Mouse (Mus musculus) embryonic stem cell, embryonic (primary cell): Measurements from ENCODE around the gene Ttll5.

Experiments used
- CTCF ChIA-PET, 4 experiments: fragments of 300-600 bp in 2 of 4; fragments of 350-600 bp in 2 of 4; sonication (Branson Sonifier 250); formaldehyde crosslinking; loops; one replicate each; lab custom pipeline; 2022; ENCODE audit warnings: inconsistent platforms in 2 of 4; lab: Charles Lee
- POLR2A ChIA-PET, 4 experiments: fragments of 300-600 bp in 2 of 4; fragments of 350-600 bp in 2 of 4; sonication (Branson Sonifier 250); formaldehyde crosslinking; loops; one replicate each; lab custom pipeline; 2022; ENCODE audit warnings: antibody characterized with exemption in 4 of 4, inconsistent platforms in 1 of 4; lab: Charles Lee

Gene Ttll5

DNA sequence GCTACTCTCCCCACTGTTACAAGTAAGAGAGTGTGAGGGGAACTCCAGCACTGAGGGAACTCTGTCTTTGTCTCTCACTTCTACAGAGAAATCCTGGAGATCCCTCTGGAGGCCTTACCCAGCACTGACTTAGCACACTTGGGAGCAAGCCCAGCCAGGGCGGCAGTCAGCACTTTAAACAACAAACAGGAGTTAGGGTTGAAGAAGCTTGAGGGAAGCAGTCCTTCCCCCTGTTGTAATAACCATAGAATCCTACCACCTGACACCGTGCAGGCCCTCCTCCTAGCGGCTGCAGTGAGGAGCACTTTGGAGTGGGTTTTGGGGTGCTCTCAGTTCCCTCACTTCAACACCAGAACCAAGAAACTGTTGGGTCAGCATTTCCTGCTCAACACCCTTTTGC is 140.0 kb downstream of the Ttll5 start:
- POLR2A ChIA-PET, result interaction anchor here in 2 of 4 experiments (1.2 to 1.5 kb wide), 3 partner anchors 10 to 92 kb away, joined by 3 read pairs; no protein-coding TSS in a partner anchor

DNA sequence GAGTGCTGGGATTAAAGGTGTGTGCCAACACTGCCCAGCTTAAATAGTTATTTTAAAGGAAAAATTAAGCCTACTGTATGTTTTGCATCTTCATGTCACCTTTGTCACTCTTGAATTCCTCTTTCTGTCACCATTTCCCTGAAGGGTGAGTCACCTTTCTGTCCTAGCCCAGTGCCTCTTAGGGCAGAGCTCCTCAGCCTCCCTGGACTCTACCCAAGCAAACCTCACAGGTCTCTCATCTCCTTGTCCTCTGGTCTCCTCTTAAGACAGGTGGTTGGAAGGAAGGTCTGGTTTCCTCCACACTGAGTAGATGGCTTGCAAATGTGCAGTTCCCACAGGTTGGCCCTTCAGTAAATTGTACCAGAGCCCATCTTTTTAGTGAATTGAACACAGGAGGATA is 143.4 kb downstream of the Ttll5 start:
- ChIA-PET POLR2A (no interaction called here), CTCF (interaction anchor here in 1 of 4 experiments (2.8 kb wide), 1 partner anchor 15 kb away, joined by 10 read pairs; no protein-coding TSS in a partner anchor)

More for the DNA sequence above, 140.0 kb downstream of the Ttll5 start:
- CTCF ChIA-PET, result interaction anchor here in 1 of 4 experiments (0.7 kb wide), 1 partner anchor 235 kb away, joined by 3 read pairs; no protein-coding TSS in a partner anchor

DNA sequence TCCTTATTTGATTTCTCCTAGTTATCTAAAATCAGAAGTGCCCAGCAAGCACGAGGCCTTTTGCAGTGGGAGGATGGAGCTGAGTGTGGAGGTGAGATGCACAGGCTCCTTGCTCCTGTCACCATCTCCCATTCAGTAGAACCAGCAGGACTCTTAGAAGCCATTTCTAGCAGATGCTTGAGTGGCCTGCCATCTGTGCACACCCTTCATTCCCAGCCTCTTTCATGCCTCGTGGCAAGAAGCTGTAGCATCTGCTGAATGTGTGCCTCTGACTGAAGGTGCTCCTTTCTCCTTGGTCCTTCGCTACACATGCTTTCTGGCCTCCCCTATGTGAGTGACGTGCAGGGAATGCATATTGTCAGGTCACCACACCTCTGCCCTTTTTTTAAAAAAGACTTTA is 143.9 kb downstream of the Ttll5 start:
- POLR2A ChIA-PET, result interaction anchor here in 2 of 4 experiments (3.2 to 3.4 kb wide), 2 partner anchors 9 to 17 kb away, joined by 10 to 19 read pairs; no protein-coding TSS in a partner anchor

DNA sequence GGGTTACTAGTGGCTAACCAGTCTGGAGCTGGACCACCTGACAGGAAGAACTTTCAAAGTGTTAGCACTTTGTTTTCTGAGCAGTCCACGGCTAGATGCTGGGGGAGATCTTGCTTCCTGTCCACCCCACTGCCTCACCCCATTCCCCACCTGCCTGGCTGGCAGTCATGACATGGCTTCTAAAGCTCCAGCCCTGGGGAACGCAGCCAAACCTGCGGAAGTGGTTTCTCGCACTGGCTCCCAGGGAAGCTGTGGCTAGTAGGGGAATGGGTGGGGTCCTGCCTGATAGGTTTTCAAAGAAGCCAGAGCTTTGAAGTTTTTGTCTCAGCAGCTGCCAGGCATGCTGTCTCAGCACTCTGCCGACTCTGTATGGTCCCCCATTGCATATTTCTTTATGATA is 145.1 kb downstream of the Ttll5 start:
- ChIA-PET CTCF (interaction anchor here in 2 of 4 experiments (0.5 to 2.8 kb wide), 7 partner anchors 14 to 109 kb away, joined by 3 to 10 read pairs (median 3); partner anchors contain the start of gene Tgfb3 (in 1 of the 2)), POLR2A (interaction anchor here in 2 of 4 experiments (0.6 to 3.4 kb wide), 14 partner anchors 10 to 494 kb away, joined by 3 to 19 read pairs (median 4); no protein-coding TSS in a partner anchor)

More for the DNA sequence above, 143.9 kb downstream of the Ttll5 start:
- CTCF ChIA-PET, result interaction anchor here in 1 of 4 experiments (2.8 kb wide), 1 partner anchor 16 kb away, joined by 10 read pairs; no protein-coding TSS in a partner anchor

DNA sequence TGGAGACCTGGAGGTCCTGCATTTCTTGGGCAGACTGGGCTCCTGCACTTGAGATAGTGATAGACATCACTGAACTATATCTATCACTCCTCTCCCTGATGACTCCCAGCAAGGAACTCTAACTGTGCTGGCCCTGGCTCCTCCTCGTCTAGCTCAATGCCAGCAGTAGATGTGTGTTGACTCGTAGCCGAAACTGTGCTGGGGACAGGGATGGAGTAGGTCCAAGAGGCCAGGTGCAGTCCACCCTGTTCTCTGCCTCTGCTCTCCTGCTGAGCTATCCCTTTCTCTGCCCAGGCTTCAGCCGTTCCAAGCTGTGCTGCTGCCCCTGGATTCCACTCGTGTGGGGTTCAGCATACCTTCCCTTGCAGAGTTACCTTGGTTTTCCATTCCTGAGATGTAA is 145.7 kb downstream of the Ttll5 start:
- POLR2A ChIA-PET, result interaction anchor here in 2 of 4 experiments (0.7 to 3.4 kb wide), 11 partner anchors 9 to 148 kb away, joined by 3 to 19 read pairs (median 4); no protein-coding TSS in a partner anchor
- CTCF ChIA-PET, result interaction anchor here in 2 of 4 experiments (0.5 to 2.8 kb wide), 7 partner anchors 15 to 109 kb away, joined by 3 to 10 read pairs (median 3); partner anchors contain the start of gene Tgfb3 (in 1 of the 2)

DNA sequence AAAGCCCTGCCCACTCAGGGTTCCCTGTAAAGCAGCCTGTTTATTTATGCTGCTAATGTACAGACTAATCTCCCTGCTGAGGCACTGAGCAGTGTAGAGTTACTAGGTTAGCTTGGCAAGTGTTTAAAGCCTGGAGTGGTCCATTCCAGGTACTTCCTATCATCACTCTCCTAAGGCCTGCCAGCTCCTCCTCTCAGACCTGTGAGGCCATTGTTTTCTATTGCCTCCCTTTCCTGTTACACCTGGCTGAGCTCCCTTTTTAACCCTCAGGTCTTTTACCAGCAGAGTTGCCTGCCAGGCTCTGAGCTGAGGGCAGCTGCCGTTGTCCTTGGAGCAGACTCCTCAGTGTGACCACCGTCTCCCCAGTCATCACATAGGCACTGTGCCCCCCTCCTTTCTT is 146.3 kb downstream of the Ttll5 start:
- CTCF ChIA-PET, result interaction anchor here in 2 of 4 experiments (1.2 to 2.8 kb wide), 3 partner anchors 18 to 107 kb away, joined by 3 to 10 read pairs (median 3); no protein-coding TSS in a partner anchor

DNA sequence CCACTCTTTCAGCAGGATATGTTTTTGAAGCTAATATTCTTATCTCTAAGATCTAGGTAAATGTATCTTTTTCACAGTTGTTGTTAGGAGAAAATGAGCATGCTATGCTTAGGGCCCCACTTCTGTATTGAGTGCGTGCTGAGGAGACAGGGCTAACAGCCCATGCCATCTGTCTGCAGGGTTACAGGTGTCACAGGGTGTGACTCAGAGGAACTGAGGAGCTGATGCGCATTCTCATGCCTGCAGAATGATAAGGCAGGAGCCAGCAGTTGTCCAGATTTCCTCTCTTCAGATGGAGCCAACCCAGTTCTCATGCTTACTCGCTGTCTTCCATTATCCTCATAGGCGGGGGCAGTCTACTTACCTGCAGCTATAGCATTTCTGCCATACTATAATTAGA is 147.2 kb downstream of the Ttll5 start:
- ChIA-PET CTCF (no interaction called here), POLR2A (interaction anchor here in 1 of 4 experiments (3.4 kb wide), 1 partner anchor 14 kb away, joined by 10 read pairs; no protein-coding TSS in a partner anchor)

More for the DNA sequence above, 146.3 kb downstream of the Ttll5 start:
- POLR2A ChIA-PET, result interaction anchor here in 2 of 4 experiments (1.5 to 3.4 kb wide), 6 partner anchors 11 to 63 kb away, joined by 4 to 19 read pairs (median 10); no protein-coding TSS in a partner anchor

DNA sequence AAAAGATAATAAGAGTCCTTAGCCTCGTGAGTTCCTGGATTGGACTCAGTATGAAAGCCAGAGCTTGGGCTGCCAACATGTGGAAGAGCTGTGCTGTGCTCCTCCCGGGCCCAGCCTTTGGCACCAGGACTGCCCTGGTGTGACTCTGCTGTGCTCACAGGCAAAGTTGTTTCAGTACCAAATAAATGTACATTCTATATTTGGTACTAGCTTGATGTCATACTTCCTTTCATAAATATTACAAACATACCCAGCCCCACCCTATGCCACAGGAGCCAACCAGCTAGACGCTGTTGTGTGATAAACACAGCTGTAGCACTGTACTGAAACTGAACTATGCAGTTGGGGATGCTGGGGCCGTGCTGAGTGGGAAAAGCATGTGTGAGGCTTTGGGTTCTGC is 149.1 kb downstream of the Ttll5 start:
- POLR2A ChIA-PET, result interaction anchor here in 1 of 4 experiments (0.9 to 1.3 kb wide), 3 partner anchors 18 to 57 kb away, joined by 3 to 5 read pairs (median 3); no protein-coding TSS in a partner anchor

DNA sequence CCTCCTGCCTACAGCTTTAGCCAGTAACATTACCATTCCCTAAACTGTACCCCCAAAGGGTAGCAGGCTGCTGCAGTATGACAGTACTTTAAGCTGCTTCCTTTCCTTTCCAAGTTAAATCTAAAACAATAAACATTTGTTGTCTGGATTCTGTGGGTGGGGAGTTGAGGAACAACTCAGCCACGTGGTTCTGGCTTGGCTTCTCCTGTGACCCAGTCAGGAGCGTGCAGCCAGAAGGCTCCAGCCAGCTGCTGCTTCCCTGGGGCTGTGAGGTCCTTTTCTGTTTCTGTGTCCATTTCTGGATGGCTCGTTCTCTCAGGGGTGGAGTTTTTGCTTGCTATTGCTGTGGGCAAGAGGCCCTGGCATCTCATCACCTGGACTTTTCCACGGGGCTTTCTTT is 149.6 kb downstream of the Ttll5 start:
- ChIA-PET CTCF (no interaction called here), POLR2A (interaction anchor here in 1 of 4 experiments (0.8 to 1.3 kb wide), 4 partner anchors 9 to 58 kb away, joined by 3 to 5 read pairs (median 3); no protein-coding TSS in a partner anchor)

More for the DNA sequence above, 149.1 kb downstream of the Ttll5 start:
- CTCF ChIA-PET, result no interaction called here

DNA sequence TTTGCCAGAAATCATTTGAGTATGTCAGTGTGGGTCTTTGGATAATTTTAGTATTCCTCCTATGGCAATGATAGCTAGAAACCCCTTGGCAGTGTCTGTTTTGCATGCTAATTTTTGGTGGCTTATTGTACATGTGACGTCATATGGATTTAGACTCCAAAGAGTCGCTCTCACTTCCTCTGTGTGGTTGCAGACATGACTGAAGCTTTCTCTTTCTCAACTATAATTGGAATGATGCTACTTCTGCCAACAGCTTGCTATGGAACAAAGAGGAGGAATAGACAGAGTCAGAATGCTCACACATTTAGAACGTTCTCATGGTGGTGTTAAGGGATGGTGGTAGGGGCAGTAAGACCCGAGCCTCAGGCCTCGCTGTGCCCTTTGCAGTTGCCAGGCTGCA is 155.5 kb downstream of the Ttll5 start:
- CTCF ChIA-PET, result no interaction called here
- POLR2A ChIA-PET, result interaction anchor here in 1 of 4 experiments (1.5 kb wide), 1 partner anchor 10 kb away, joined by 3 read pairs; no protein-coding TSS in a partner anchor

DNA sequence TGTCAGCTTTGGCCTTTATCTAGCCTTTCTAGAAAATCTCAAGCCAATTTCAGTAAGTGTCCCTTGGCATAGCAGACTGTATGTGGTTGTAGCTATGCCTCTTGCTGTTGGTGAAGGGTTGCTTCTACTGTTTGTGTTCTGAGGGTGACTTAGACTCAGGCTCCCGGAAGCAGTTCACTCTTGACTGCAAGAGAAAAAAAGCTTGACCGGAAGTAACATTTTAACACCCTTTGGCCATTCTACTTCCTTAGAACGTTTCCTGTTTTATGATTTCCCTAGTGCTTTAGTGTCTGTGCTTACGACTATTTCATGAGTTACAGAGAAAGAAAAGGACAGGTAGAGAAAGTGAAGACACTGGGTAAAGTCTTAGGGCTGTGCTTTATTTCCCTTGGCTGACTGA is 161.1 kb downstream of the Ttll5 start:
- ChIA-PET POLR2A (interaction anchor here in 2 of 4 experiments (0.6 to 2.6 kb wide), 6 partner anchors 8 to 162 kb away, joined by 3 to 10 read pairs (median 4); partner anchors contain the start of genes Erg28 (in 1 of the 2) and Ttll5 (in 1 of the 2)), CTCF (interaction anchor here in 1 of 4 experiments (0.6 kb wide), 1 partner anchor 152 kb away, joined by 3 read pairs; no protein-coding TSS in a partner anchor)

DNA sequence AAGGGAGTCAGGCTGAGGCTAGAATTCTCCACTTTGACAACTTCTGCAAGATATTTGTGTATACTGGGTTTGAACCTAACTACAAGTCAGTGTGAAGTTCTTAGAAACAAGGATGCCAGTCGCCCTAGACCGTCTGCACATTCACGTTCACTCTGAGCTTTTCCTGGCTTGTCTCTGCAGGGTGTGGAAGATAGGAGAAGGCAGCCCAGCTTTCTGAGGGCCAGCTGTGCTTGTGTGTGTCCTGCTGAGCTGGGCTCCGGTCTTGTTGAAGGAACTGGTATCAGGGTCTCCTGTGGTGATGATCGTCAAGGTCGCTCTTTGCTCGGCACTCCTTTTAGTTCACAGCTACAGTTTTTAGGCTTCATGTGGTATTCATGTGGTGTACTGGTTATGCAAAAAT is 161.6 kb downstream of the Ttll5 start:
- POLR2A ChIA-PET, result interaction anchor here in 2 of 4 experiments (0.6 to 2.6 kb wide), 7 partner anchors 8 to 1004 kb away, joined by 3 to 10 read pairs (median 4); partner anchors contain the start of genes Erg28 (in 1 of the 2), Ttll5 (in 1 of the 2) and Zdhhc22 (in 1 of the 2)
- CTCF ChIA-PET, result no interaction called here

DNA sequence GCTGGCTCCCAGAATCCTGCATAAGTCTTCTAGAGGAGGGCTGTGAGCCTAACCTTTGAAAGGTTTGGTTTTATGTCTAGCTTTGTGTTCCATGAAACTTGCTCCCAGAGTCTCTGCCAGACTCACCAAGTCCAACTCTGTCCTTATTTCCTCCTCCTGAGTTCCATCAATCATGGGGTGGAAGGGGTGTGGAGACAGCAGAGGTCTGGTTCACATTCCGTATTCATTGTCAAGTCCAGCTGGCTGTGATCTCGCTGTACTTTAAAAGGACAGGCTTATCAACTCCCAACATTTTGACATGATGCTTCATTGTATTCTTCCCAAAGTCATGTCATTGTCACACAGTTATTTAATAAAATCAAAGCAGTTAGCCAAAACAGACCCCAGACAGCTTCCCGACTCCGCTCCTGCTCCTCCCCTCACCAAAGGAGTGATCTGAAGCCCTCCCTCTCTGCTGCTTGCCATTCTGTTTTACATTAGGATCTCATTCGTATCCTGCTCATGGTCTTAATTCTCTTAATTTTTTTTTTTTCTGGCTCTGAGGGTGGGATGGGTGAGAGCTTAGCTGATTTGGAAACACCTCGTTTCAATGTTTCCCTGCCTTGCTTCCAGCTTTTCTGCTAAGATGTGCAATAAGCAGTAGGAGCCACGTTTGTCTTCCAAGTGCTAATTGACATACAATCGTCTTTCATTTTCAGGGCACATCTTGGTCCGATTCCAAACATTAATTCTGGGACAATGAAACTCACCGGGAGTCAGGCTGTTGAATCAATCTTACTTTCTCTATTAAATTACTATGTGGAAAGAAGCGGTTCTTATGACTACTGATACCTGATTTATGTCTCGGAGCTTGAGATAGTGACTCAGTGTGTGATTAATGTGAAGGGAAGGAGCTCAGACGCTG is 162.3 kb downstream of the Ttll5 start:
- ChIA-PET POLR2A (interaction anchor here in 1 of 4 experiments (0.6 to 2.6 kb wide), 7 partner anchors 9 to 1003 kb away, joined by 3 to 10 read pairs (median 4); partner anchors contain the start of genes Erg28, Ttll5 and Zdhhc22), CTCF (no interaction called here)

DNA sequence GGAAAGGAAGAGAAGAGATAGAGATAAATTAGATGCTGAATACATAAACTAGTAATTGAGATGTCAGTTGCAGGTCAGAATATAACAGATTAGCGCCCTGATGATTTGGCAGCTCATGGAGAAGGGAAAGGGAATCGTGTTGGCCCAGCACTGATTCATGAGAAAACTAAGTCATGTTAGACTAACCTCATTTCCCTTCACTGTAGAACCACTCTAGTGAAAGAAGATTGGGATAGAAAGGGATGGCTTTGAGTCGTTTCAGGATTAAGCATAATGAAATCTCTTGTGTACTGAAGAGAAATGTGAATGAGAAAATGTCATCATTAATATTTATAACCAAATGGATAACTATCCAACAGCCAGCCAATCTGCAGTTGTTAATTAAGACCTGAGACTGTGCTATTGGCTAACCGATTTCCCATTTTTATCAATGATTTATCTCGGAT is 163.0 kb downstream of the Ttll5 start:
- ChIA-PET POLR2A (interaction anchor here in 1 of 4 experiments (0.7 kb wide), 1 partner anchor 18 kb away, joined by 3 read pairs; no protein-coding TSS in a partner anchor), CTCF (no interaction called here)

DNA sequence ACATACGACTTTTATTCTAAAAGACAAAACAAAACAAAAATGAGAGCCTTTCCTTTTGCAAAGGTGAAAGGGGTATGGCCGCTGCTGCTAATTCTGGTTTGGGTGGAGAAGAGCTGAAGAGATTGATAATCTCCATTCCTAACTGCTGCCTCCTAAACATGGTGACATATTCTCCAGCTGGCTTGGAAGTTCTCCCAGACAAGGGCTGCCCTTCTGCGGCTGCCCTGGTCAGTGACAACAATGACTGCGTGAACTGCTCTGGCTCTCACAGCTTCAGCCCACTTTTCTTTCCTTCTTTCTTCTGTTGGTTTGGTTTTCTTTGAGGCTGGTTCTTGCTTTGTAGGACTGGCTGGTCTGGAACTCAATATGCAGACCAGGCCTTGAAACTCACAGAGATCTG is 163.7 kb downstream of the Ttll5 start:
- CTCF ChIA-PET, result interaction anchor here in 1 of 4 experiments (0.5 kb wide), 1 partner anchor 886 kb away, joined by 3 read pairs; no protein-coding TSS in a partner anchor
- POLR2A ChIA-PET, result interaction anchor here in 1 of 4 experiments (0.6 kb wide), 1 partner anchor 50 kb away, joined by 6 read pairs; no protein-coding TSS in a partner anchor

DNA sequence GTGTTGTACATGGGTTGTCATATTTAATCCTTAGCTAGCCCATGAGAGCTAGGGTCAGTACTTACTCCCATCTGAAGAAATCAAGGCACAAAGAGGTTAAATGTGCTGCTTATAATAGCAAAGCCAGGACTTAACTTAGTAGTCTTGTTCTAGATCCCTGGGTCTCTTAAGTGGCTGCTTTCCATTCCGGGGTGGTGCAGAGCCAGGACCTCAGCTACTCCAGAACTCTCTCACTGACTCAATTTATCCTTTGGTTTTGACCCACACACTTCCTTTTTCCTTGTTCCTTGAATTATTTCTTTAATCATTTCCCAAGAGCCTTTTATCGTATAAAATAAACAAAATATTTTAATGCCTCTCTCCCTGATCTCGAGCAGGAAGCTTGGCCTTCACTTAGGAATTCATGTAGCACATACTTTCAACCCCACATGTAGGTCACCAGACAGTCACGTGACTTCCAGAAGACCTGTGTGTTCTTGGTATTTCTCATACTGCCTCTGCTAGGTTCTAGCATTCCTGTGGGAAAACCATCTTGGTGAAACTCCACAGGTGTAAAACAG is 164.4 kb downstream of the Ttll5 start:
- CTCF ChIA-PET, result no interaction called here
- POLR2A ChIA-PET, result interaction anchor here in 1 of 4 experiments (0.9 kb wide), 1 partner anchor 8 kb away, joined by 3 read pairs; no protein-coding TSS in a partner anchor
